Mouse (Mus musculus): ENCODE data around the gene Fam189a2.

- TF ChIP-seq TAL1 (IDR thresholded peaks at IDR 0.05; ENCODE audit: low read length) (no peak), GATA1 (IDR thresholded peaks at IDR 0.05; ENCODE audit: low read length) (no peak)
Measured at GRCm38 (mm10) chr19:23925541-23925940, 105.3 kb downstream of the Fam189a2 start.
